Mouse (Mus musculus) olfactory bulb, adult 2 months (tissue): Measurements from ENCODE around the gene Ccdc6.

Experiments used
- CTCF ChIP-seq: fragments of 200-500 bp; IDR thresholded peaks from 2 replicates; pipeline ENCODE4 v1.5.1; 2012; ENCODE audit warnings: low read depth, mild to moderate bottlenecking, low read length, moderate library complexity; ENCODE audit not compliant: insufficient read depth
- POLR2A ChIP-seq: fragments of 200-500 bp; IDR thresholded peaks from 2 replicates; pipeline ENCODE4 v1.6.1; 2012; ENCODE audit warnings: mild to moderate bottlenecking, low read depth, low read length, moderate library complexity; ENCODE audit not compliant: insufficient read depth

GRCm38 (mm10) chr10:70069321-70069720 lies 27.6 kb upstream of the Ccdc6 start:
- no peak for TF ChIP-seq CTCF
- no peak for TF ChIP-seq POLR2A
